Mouse (Mus musculus): ENCODE measurements around the gene Kalrn. TPM values are rescaled to one million over a fixed set of nuclear protein-coding genes. Genes with fewer than 3 reads are reported as not detected.
A peak's percentile ranks its signal among the peaks of the same experiment; 100 is the strongest.

Kalrn gene
- total RNA-seq, 2 experiments from 2014 or later: 2.0 to 2.2 TPM

- ATAC-seq (replicated peaks; ENCODE audit: poor library complexity): no peak
Measured at GRCm38 (mm10) chr16:34278249-34278790, 295.0 kb downstream of the Kalrn start.

GRCm38 (mm10) chr16:34274607-34275006 is 298.7 kb downstream of the Kalrn start:
- ATAC-seq (replicated peaks; ENCODE audit: poor library complexity): no peak

GRCm38 (mm10) chr16:34271476-34271875 is 301.9 kb downstream of the Kalrn start:
- no peak for ATAC-seq (replicated peaks; ENCODE audit: poor library complexity)

GRCm38 (mm10) chr16:34270681-34271080 is 302.7 kb downstream of the Kalrn start:
- no peak for ATAC-seq (replicated peaks; ENCODE audit: poor library complexity)

- no peak for ATAC-seq (replicated peaks; ENCODE audit: poor library complexity)
Measured at GRCm38 (mm10) chr16:34269642-34270041, 303.7 kb downstream of the Kalrn start.

GRCm38 (mm10) chr16:34267751-34268150 is 305.6 kb downstream of the Kalrn start:
- ATAC-seq (replicated peaks; ENCODE audit: poor library complexity): no peak

GRCm38 (mm10) chr16:34264671-34265070 is 308.7 kb downstream of the Kalrn start:
- no peak for ATAC-seq (replicated peaks; ENCODE audit: poor library complexity)

- ATAC-seq (replicated peaks; ENCODE audit: poor library complexity): no peak
Measured at GRCm38 (mm10) chr16:34262731-34263460, 310.4 kb downstream of the Kalrn start.

- ATAC-seq (replicated peaks; ENCODE audit: poor library complexity): no peak
Measured at GRCm38 (mm10) chr16:34260971-34261924, 312.1 kb downstream of the Kalrn start.

GRCm38 (mm10) chr16:34254646-34255022 is 318.7 kb downstream of the Kalrn start:
- no peak for ATAC-seq (replicated peaks; ENCODE audit: poor library complexity)

GRCm38 (mm10) chr16:34254002-34254645 is 319.2 kb downstream of the Kalrn start:
- ATAC-seq (replicated peaks; ENCODE audit: poor library complexity): no peak

- no peak for ATAC-seq (replicated peaks; ENCODE audit: poor library complexity)
Measured at GRCm38 (mm10) chr16:34252670-34253069, 320.7 kb downstream of the Kalrn start.

- ATAC-seq (replicated peaks; ENCODE audit: poor library complexity): peak; percentile 82
Measured at GRCm38 (mm10) chr16:34248256-34248655, 325.1 kb downstream of the Kalrn start.

- no peak for ATAC-seq (replicated peaks; ENCODE audit: poor library complexity)
Measured at GRCm38 (mm10) chr16:34241936-34242729, 331.2 kb downstream of the Kalrn start.

- ATAC-seq (replicated peaks; ENCODE audit: poor library complexity): no peak
Measured at GRCm38 (mm10) chr16:34239618-34240017, 333.7 kb downstream of the Kalrn start.

GRCm38 (mm10) chr16:34236898-34237611 is 336.3 kb downstream of the Kalrn start:
- ATAC-seq (replicated peaks; ENCODE audit: poor library complexity): no peak

- no peak for ATAC-seq (replicated peaks; ENCODE audit: poor library complexity)
Measured at GRCm38 (mm10) chr16:34235086-34235485, 338.2 kb downstream of the Kalrn start.

- no peak for ATAC-seq (replicated peaks; ENCODE audit: poor library complexity)
Measured at GRCm38 (mm10) chr16:34231952-34232351, 341.4 kb downstream of the Kalrn start.

- no peak for ATAC-seq (replicated peaks; ENCODE audit: poor library complexity)
Measured at GRCm38 (mm10) chr16:34231146-34231545, 342.2 kb downstream of the Kalrn start.

- ATAC-seq (replicated peaks; ENCODE audit: poor library complexity): no peak
Measured at GRCm38 (mm10) chr16:34229350-34229749, 344.0 kb downstream of the Kalrn start.
